Comparison of ENCODE assay signal across 25 mouse cellular contexts in genomic region chr13:47213817-47214216, GRCm38 (mm10).
"Had no signal": no experiment of that assay in that cellular context is flagged by ENCODE, and none has a peak within 500 bp of the region (broad histone marks: within the 10 kb centered on the region; RNA-seq: fewer than 3 reads in every experiment).

No protein-coding gene starts in this region.

- H3K27ac ChIP-seq: heart, embryonic 10.5 days; hindbrain, embryonic 10.5 days; hindbrain, embryonic 12.5 days; hindbrain, embryonic 14.5 days; intestine, embryonic 15.5 days; kidney, embryonic 15.5 days; kidney, postnatal 0 days; limb, embryonic 13.5 days; limb, embryonic 15.5 days had no signal

- H3K9ac ChIP-seq: heart, embryonic 12.5 days; hindbrain, embryonic 12.5 days; hindbrain, embryonic 14.5 days; intestine, embryonic 15.5 days; kidney, embryonic 15.5 days; limb, embryonic 13.5 days; limb, embryonic 15.5 days had no signal

- DNase-seq: gastrocnemius, adult 2 months; gastrocnemius, postnatal 10 days; gastrocnemius, postnatal 25 days; heart, postnatal 10 days; heart, postnatal 4 days; kidney, adult 18-20 months; kidney, adult 8-10 months; kidney, postnatal 14 days; kidney, postnatal 36 days; layer of hippocampus, adult 9-11 months; layer of hippocampus, postnatal 36 days; left cerebral cortex, postnatal 4 days had no signal

- H3K9me3 ChIP-seq: heart, embryonic 10.5 days; heart, embryonic 12.5 days; hindbrain, embryonic 10.5 days; hindbrain, embryonic 12.5 days; intestine, embryonic 15.5 days; kidney, embryonic 15.5 days; limb, embryonic 13.5 days; limb, embryonic 15.5 days had no signal

- H3K4me3 ChIP-seq: gastrocnemius, adult 2 months; heart, embryonic 10.5 days; heart, embryonic 12.5 days; hindbrain, embryonic 10.5 days; hindbrain, embryonic 12.5 days; intestine, embryonic 15.5 days; kidney, embryonic 15.5 days; limb, embryonic 13.5 days; limb, embryonic 15.5 days had no signal

- H3K27me3 ChIP-seq: heart, embryonic 12.5 days; hindbrain, embryonic 12.5 days; intestine, embryonic 15.5 days; kidney, embryonic 15.5 days; limb, embryonic 13.5 days; limb, embryonic 15.5 days had no signal

- H3K36me3 ChIP-seq: heart, embryonic 10.5 days; heart, embryonic 12.5 days; hindbrain, embryonic 10.5 days; hindbrain, embryonic 12.5 days; intestine, embryonic 15.5 days; kidney, embryonic 15.5 days; limb, embryonic 13.5 days; limb, embryonic 15.5 days had no signal

- ATAC-seq: hindbrain, embryonic 16.5 days; inflammation-experienced regulatory T-cells, adult 6 months; intestine, embryonic 15.5 days; intestine, postnatal 0 days had no signal

- H3K4me1 ChIP-seq: hindbrain, embryonic 10.5 days; hindbrain, embryonic 12.5 days; intestine, embryonic 15.5 days; kidney, embryonic 15.5 days had no signal

- H3K4me2 ChIP-seq: heart, embryonic 12.5 days; hindbrain, embryonic 12.5 days; hindbrain, embryonic 14.5 days; intestine, embryonic 15.5 days; kidney, embryonic 15.5 days; limb, embryonic 13.5 days; limb, embryonic 15.5 days had no signal
